Mouse (Mus musculus): ENCODE measurements at regions not wholly inside any gene's neighbourhood (a gene's known extent, or its start where the extent isn't known, plus 50 kb on each side); places are given as distances from the start of the nearest gene placed in this dataset.
"Not testable (repeated sequence)": the region's sequence is repeated elsewhere in the genome, so short reads cannot be mapped to it uniquely, and the experiment has no call there.

GRCm38 (mm10) chr1:41887556-41887955, 808.0 kb upstream of the Pou3f3 start:
- no peak for ATAC-seq (ENCODE audit: low TSS enrichment)

GRCm38 (mm10) chr1:41888213-41888612, 807.4 kb upstream of the Pou3f3 start:
- peak; percentile 35 for ATAC-seq (ENCODE audit: low TSS enrichment)

GRCm38 (mm10) chr1:41888966-41889365, 806.6 kb upstream of the Pou3f3 start:
- ATAC-seq (ENCODE audit: low TSS enrichment), result no peak

- ATAC-seq (ENCODE audit: low TSS enrichment), result no peak
Observed at GRCm38 (mm10) chr1:41889940-41890339, 805.6 kb upstream of the Pou3f3 start.

- peak; percentile 16 for ATAC-seq (ENCODE audit: low TSS enrichment)
Observed at GRCm38 (mm10) chr1:41890714-41891689, 804.6 kb upstream of the Pou3f3 start.

GRCm38 (mm10) chr1:41891730-41892129, 803.8 kb upstream of the Pou3f3 start:
- ATAC-seq (ENCODE audit: low TSS enrichment), result peak; percentile 71

- no peak for ATAC-seq (ENCODE audit: low TSS enrichment)
Observed at GRCm38 (mm10) chr1:41892376-41892775, 803.2 kb upstream of the Pou3f3 start.

- ATAC-seq (ENCODE audit: low TSS enrichment), result peak; percentile 44; the same call in 1 of the 2 replicates
Observed at GRCm38 (mm10) chr1:41897768-41898330, 797.7 kb upstream of the Pou3f3 start.

- peak; percentile 51 for ATAC-seq (ENCODE audit: low TSS enrichment)
Observed at GRCm38 (mm10) chr1:41900370-41900769, 795.2 kb upstream of the Pou3f3 start.

- peak; percentile 94 for ATAC-seq (ENCODE audit: low TSS enrichment)
Observed at GRCm38 (mm10) chr1:41905971-41906370, 789.6 kb upstream of the Pou3f3 start.

- ATAC-seq (ENCODE audit: low TSS enrichment), result no peak
Observed at GRCm38 (mm10) chr1:41908001-41908807, 787.4 kb upstream of the Pou3f3 start.

- no peak for ATAC-seq (ENCODE audit: low TSS enrichment)
Observed at GRCm38 (mm10) chr1:41908808-41909110, 786.8 kb upstream of the Pou3f3 start.

GRCm38 (mm10) chr1:41909799-41910198, 785.8 kb upstream of the Pou3f3 start:
- ATAC-seq (ENCODE audit: low TSS enrichment), result no peak

GRCm38 (mm10) chr1:41916730-41917347, 778.7 kb upstream of the Pou3f3 start:
- no peak for ATAC-seq (ENCODE audit: low TSS enrichment)

GRCm38 (mm10) chr1:41917807-41918206, 777.8 kb upstream of the Pou3f3 start:
- not testable (repeated sequence) for ATAC-seq (ENCODE audit: low TSS enrichment)

- ATAC-seq (ENCODE audit: low TSS enrichment), result no peak
Observed at GRCm38 (mm10) chr1:41918394-41919262, 776.9 kb upstream of the Pou3f3 start.

- ATAC-seq (ENCODE audit: low TSS enrichment), result no peak
Observed at GRCm38 (mm10) chr1:41933777-41934176, 761.8 kb upstream of the Pou3f3 start.

- no peak for ATAC-seq (ENCODE audit: low TSS enrichment)
Observed at GRCm38 (mm10) chr1:41935912-41936478, 759.6 kb upstream of the Pou3f3 start.

GRCm38 (mm10) chr1:41960982-41961381, 734.6 kb upstream of the Pou3f3 start:
- peak; percentile 82 for ATAC-seq (ENCODE audit: low TSS enrichment)

- no peak for ATAC-seq (ENCODE audit: low TSS enrichment)
Observed at GRCm38 (mm10) chr1:41981545-41981944, 714.0 kb upstream of the Pou3f3 start.

Measured in frontal cortex, adult (tissue).